Mouse (Mus musculus) myocyte (in vitro differentiated cells): ENCODE data around the gene Insrr.

Source experiments
- MAX ChIP-seq: IDR thresholded peaks from one replicate; pipeline ENCODE4 v1.6.1; 2011; ENCODE audit warnings: low read depth, mild to moderate bottlenecking, control low read depth
- POLR2A ChIP-seq: IDR thresholded peaks from one replicate; pipeline ENCODE4 v1.6.1; 2011; ENCODE audit warnings: low read depth, mild to moderate bottlenecking, control low read depth, moderate library complexity; ENCODE audit not compliant: insufficient read length
- USF1 ChIP-seq: IDR thresholded peaks from one replicate; pipeline ENCODE4 v1.6.1; 2011; ENCODE audit warnings: low read depth, mild to moderate bottlenecking, control low read depth, moderate library complexity

GRCm38 (mm10) chr3:87783282-87784023, 13.3 kb upstream of the Insrr start:
- no peak for TF ChIP-seq USF1
- no peak for TF ChIP-seq POLR2A
- TF ChIP-seq MAX = no peak
